Mouse (Mus musculus) liver, embryonic 11.5 days (tissue): ENCODE data around the gene Ndrg4. TPM values are rescaled to one million over a fixed set of nuclear protein-coding genes. Genes with fewer than 3 reads are reported as not detected.
A peak's percentile ranks its signal among the peaks of the same experiment; 100 is the strongest.

Experiments
- ATAC-seq: fragments of 200-750 bp; cut with Nextera tagmentation; replicated peaks from 2 replicates; pipeline ENCODE4 v1.8.0; 2017; ENCODE audit warnings: moderate number of reproducible peaks, mild to moderate bottlenecking, moderate TSS enrichment, moderate library complexity; ENCODE audit not compliant: low FRiP score
- DNase-seq: peaks from one replicate; pipeline ENCODE4 v3.0.0-alpha.2; 2017; ENCODE audit warnings: low spot score
- H3K27ac ChIP-seq: fragments of 300-500 bp; sonication (generic); 2 replicates; pipeline ENCODE4 v1.5.1; 2014; ENCODE audit warnings: mild to moderate bottlenecking, low read depth, low read length, control low read depth
- H3K27me3 ChIP-seq: fragments of 300-500 bp; sonication (generic); replicated peaks from 2 replicates; pipeline ENCODE4 v1.6.1; 2014; ENCODE audit warnings: low read length, mixed read lengths; ENCODE audit not compliant: control insufficient read depth, insufficient read depth
- H3K36me3 ChIP-seq: fragments of 300-500 bp; sonication (generic); 2 replicates; pipeline ENCODE4 v1.6.1; 2014; ENCODE audit warnings: mild to moderate bottlenecking, low read length, moderate library complexity, mixed read lengths; ENCODE audit not compliant: control insufficient read depth, insufficient read depth
- H3K4me1 ChIP-seq: fragments of 300-500 bp; sonication (generic); replicated peaks from 2 replicates; pipeline ENCODE4 v1.6.1; 2014; ENCODE audit warnings: low read length, mixed read lengths; ENCODE audit not compliant: control insufficient read depth, insufficient read depth
- H3K4me2 ChIP-seq: fragments of 300-500 bp; sonication (generic); 2 replicates; pipeline ENCODE4 v1.6.1; 2014; ENCODE audit warnings: mild to moderate bottlenecking, control low read depth, moderate library complexity
- H3K4me3 ChIP-seq: fragments of 300-500 bp; sonication (generic); 2 replicates; pipeline ENCODE4 v1.5.1; 2014; ENCODE audit warnings: low read depth, low read length, control low read depth
- H3K9ac ChIP-seq: fragments of 300-500 bp; sonication (generic); 2 replicates; pipeline ENCODE4 v1.6.1; 2014; ENCODE audit warnings: low read depth, low read length, control low read depth
- H3K9me3 ChIP-seq: fragments of 300-500 bp; sonication (generic); 2 replicates; pipeline ENCODE4 v1.6.1; 2016; ENCODE audit warnings: low read length, inconsistent platforms, mixed read lengths; ENCODE audit not compliant: control insufficient read depth
- WGBS: fragments of 180-500 bp; shearing (Covaris S2); extraction: QIAGEN DNeasy Blood & Tissue Kit; methylation state at CpG from one replicate; pipeline ENCODE4 v1.1.7; 2014; 5-methylcytosine and 5-hydroxymethylcytosine counted together
- polyA plus RNA-seq: library from polyadenylated mRNA; unstranded; fragments of >200 nt; fragmentation: Nextera tagmentation; extraction: Ambion mirVana; gene quantifications from 2 replicates; pipeline ENCODE4 v1.2.1, GENCODE M21; 2014

Ndrg4 gene
- 3.8 and 4.7 TPM in 2 replicates for polyA plus RNA-seq

DNA sequence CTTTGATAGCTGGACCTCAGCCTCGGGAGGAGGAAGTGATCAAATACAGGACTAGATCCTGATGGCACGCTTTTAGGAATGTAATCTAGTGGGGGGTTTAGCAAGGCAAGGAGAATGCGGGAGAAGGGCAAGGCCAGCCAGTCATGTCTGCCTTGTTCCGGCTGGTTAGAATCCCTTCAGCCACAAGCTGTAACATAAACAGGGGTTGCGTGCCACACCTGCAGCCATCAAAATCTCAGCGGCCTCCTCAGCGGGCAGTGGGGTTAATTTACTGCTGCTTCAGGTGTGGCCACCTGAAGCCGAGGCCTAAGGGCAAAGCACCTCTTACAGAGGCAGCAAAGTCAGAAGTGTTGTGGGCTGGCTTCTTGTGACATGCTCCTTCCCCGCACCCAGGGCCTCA, at the start of gene Ndrg4:
Gene Ndrg4, plus strand, starts transcription at position 350 of the 400 bp plus-strand sequence.
- no peaks in the 10 kb centered on the region for H3K9me3 ChIP-seq
- no peaks in the 10 kb centered on the region for H3K36me3 ChIP-seq
- H3K27ac ChIP-seq = no peak within 1 kb of the TSS
- peak within 1 kb of the TSS; percentile 80 for H3K4me2 ChIP-seq
- no peak within 1 kb of the TSS for H3K9ac ChIP-seq
- peak within 1 kb of the TSS; percentile 48 for H3K4me3 ChIP-seq
- peaks cover 3% of the 10 kb centered on the region; the same call in 1 of the 2 replicates for H3K4me1 ChIP-seq
- 39% methylated on average over 9 of the region's 9 CpGs for WGBS
- ATAC-seq = no peak
- H3K27me3 ChIP-seq = peaks cover 83% of the 10 kb centered on the region
- no peak for DNase-seq

DNA sequence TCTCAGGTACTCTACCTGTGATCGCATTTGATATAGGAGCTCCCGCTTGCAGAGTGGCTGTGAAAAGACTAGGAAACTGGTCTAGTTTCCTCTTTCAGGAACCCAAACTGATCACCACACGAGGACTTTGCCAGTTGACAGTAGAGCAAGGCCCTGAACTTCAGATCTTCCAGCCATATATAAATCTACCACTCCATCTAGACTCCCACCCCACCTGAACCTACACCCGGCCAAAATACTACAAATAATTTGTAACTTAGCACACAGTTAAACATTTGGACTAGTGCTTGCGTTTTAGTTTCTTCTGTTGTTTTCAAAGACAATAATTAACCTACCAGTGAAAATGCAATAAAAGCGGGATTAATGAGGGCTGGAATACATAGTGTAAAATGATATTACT, 43.9 kb upstream of the Ndrg4 start:
- H3K4me1 ChIP-seq = peaks cover 7% of the 10 kb centered on the region
- H3K27me3 ChIP-seq = no peaks in the 10 kb centered on the region
- peak overlapping the region; percentile 90; the same call in 1 of the 2 replicates for H3K4me3 ChIP-seq
- H3K4me2 ChIP-seq = peak overlapping the region; percentile 88
- 78% methylated on average over 6 of the region's 6 CpGs for WGBS
- no peak overlapping the region for H3K9ac ChIP-seq
- no peaks in the 10 kb centered on the region for H3K9me3 ChIP-seq
- no peaks in the 10 kb centered on the region for H3K36me3 ChIP-seq
- ATAC-seq (no peak), DNase-seq (no peak)
- no peak overlapping the region for H3K27ac ChIP-seq

DNA sequence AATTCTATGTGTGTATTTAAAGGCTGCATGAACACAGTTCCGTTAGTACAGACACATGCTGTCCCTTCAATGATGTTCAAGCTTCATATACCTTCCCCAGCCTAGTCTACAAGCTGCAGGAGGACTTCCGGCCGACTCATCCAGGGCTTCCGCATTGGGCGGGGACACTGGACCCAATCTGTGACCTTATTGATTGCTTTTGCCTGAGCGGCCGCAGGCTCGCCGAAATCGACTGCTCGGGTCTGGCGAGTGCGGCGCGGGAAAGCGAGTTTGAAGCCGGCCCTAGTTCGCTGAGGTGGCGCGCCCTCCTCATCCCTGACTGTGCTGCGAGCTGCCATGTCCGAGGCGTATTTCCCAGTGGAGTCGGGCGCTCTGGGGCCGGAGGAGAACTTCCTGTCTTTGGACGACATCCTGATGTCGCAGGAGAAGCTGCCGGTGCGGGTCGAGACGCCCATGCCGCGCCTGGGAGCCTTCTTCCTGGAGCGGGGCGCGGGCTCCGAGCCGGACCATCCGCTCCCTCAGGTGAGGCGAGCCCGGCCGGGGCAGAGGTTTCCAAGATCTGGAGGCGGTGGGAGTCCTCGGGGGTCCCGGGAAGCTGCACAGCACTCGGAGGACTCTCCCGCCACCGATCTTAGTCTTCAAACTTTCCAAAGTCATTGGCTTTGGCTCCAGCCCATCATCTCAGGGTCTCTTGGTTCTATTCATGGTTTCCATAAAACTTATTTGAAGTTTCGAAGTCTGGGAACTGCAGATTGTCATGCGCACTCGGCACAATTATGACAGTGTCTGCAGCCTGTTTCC, 43.3 kb upstream of the Ndrg4 start, which contains the start of gene Gins3:
Gene Gins3, plus strand, starts transcription at position 192 of the 801 bp plus-strand sequence.
- under 1% methylated on average over 52 of the region's 52 CpGs for WGBS
- Histone ChIP-seq H3K9me3 (no peaks in the 10 kb centered on the region), H3K4me3 (peak within 1 kb of the TSS; percentile 90), H3K27me3 (no peaks in the 10 kb centered on the region), H3K9ac (peak within 1 kb of the TSS; percentile 80), H3K36me3 (no peaks in the 10 kb centered on the region), H3K4me1 (peaks cover 7% of the 10 kb centered on the region), H3K27ac (peak within 1 kb of the TSS; percentile 67), H3K4me2 (peak within 1 kb of the TSS; percentile 88)
- ATAC-seq (peak; percentile 92), DNase-seq (peak; percentile 92)

DNA sequence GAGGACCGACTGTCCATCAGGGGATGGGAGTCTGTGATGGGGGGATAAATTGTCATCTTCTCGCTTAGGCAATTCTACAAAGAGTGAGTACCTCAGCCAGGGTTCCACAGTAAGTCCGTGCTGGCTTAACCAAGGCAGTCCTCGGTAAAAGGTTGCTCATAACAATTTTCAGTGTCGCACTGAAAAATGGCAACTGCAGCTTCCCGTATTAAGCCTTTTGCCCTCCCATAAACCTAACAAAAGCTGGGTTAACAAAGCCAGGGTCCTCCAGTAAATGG, 42.8 kb upstream of the Ndrg4 start:
- peak overlapping the region; percentile 88 for H3K4me2 ChIP-seq
- H3K36me3 ChIP-seq = no peaks in the 10 kb centered on the region
- peak overlapping the region; percentile 90 for H3K4me3 ChIP-seq
- no peaks in the 10 kb centered on the region for H3K27me3 ChIP-seq
- 5% methylated on average over 6 of the region's 6 CpGs for WGBS
- no peak overlapping the region for H3K27ac ChIP-seq
- ATAC-seq (no peak), DNase-seq (no peak)
- H3K9ac ChIP-seq = peak overlapping the region; percentile 80
- H3K4me1 ChIP-seq = peaks cover 7% of the 10 kb centered on the region
- no peaks in the 10 kb centered on the region for H3K9me3 ChIP-seq

DNA sequence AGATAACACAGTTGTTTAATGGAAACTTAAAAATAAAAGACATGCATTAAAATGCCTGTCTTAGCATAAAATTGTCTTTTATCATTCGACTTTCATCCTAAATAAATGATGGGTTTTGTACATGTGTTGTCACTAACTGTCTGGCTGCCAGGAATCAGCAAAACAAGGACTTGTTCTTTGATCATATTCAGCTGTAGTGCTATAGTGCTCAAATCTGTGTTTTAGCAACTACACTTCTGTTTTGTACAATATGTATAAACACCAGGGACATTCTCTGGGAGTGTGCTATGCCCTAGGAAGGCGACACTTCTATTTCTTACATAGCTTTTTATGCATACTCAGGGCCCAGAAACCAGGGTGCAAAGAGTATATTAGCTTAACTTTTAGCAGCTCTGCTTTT, 31.8 kb upstream of the Ndrg4 start:
- DNase-seq (no peak), ATAC-seq (no peak)
- WGBS = 87% methylated on average over 2 of the region's 2 CpGs
- no peak overlapping the region for H3K9ac ChIP-seq
- H3K4me1 ChIP-seq = no peaks in the 10 kb centered on the region
- H3K27me3 ChIP-seq = no peaks in the 10 kb centered on the region
- H3K9me3 ChIP-seq = no peaks in the 10 kb centered on the region
- no peak overlapping the region for H3K4me3 ChIP-seq
- H3K36me3 ChIP-seq = peaks cover 4% of the 10 kb centered on the region; the same call in 1 of the 2 replicates
- no peak overlapping the region for H3K27ac ChIP-seq
- H3K4me2 ChIP-seq = no peak overlapping the region

DNA sequence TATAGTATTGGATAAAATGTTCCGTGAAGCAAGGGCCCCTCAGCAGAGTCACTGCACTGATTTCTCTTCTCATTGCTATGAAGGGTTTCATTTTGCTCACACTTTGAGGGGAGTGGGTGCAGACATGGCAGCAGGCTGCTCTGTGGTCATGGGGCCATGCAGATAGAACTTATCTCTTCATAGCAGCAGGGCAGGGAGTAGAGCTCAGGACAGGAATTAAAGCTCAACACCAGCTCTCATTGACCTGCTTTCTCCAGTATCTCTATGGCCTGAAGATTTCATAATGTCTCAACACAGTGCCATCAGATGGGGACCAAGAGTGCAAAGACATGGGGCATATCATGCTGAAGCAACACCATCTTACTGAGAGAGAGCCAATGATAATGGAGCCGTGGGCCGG, 28.5 kb upstream of the Ndrg4 start:
- Histone ChIP-seq H3K36me3 (peaks cover 2% of the 10 kb centered on the region; the same call in 1 of the 2 replicates), H3K4me1 (no peaks in the 10 kb centered on the region), H3K9ac (no peak overlapping the region), H3K9me3 (no peaks in the 10 kb centered on the region), H3K4me2 (no peak overlapping the region), H3K27me3 (no peaks in the 10 kb centered on the region), H3K4me3 (no peak overlapping the region), H3K27ac (no peak overlapping the region)
- 54% methylated on average over 3 of the region's 3 CpGs for WGBS
- no peak for DNase-seq
- ATAC-seq = peak; percentile 76

DNA sequence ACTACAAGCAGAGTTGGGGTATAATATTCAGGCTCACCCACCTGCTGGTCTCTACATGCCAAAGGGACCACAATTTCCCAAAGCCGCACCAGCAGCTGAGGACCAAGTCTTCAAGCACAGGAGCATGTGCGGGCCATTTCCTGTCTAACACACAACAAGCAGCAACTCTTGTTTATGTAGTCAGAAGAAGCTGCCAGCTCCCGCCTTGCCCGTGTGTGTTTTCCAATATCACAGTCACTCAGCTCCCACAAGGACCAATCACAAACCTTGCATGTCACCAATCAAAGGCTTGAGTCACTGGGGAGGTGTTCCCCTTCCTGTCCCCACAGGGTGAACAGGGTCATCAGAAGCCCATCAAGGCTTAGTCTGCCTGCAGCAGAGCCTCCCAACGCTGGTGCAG, 23.4 kb upstream of the Ndrg4 start:
- DNase-seq = no peak
- no peaks in the 10 kb centered on the region for H3K4me1 ChIP-seq
- no peaks in the 10 kb centered on the region for H3K36me3 ChIP-seq
- ATAC-seq = no peak
- H3K4me2 ChIP-seq = no peak overlapping the region
- no peaks in the 10 kb centered on the region for H3K9me3 ChIP-seq
- WGBS = 66% methylated on average over 5 of the region's 5 CpGs
- no peak overlapping the region for H3K9ac ChIP-seq
- no peak overlapping the region for H3K27ac ChIP-seq
- no peak overlapping the region for H3K4me3 ChIP-seq
- no peaks in the 10 kb centered on the region for H3K27me3 ChIP-seq

DNA sequence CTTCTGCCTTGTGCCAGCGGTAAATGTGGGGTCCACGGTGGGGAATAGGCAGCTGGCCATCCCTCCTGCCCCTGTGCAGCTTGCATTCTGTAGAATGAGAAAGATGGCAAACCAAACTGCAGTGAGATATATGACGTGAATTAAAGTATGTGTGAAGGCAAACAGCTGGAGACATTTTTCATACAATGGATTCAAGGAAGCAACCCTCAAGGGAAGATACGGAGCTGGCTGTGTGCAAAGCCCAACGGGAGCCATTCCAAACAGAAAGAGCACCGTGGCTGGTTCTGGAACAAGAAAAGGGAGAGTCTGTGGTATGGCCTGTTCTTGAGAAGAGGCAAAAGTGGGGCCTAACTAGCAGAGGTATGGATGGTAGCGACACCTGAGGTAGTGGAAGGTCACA, 20.9 kb upstream of the Ndrg4 start:
- Histone ChIP-seq H3K9me3 (no peaks in the 10 kb centered on the region), H3K4me3 (no peak overlapping the region), H3K36me3 (no peaks in the 10 kb centered on the region), H3K4me1 (no peaks in the 10 kb centered on the region), H3K9ac (no peak overlapping the region), H3K27me3 (no peaks in the 10 kb centered on the region), H3K27ac (no peak overlapping the region), H3K4me2 (no peak overlapping the region)
- 80% methylated on average over 7 of the region's 7 CpGs for WGBS
- no peak for ATAC-seq
- DNase-seq = no peak
